Mouse (Mus musculus) layer of hippocampus, adult 11-12 months (tissue): ENCODE measurements at regions not wholly inside any gene's neighbourhood (a gene's known extent, or its start where the extent isn't known, plus 50 kb on each side); places are given as distances from the start of the nearest gene placed in this dataset.

Experiments
- DNase-seq: peaks from one replicate; pipeline ENCODE4 v3.0.0; 2022; ENCODE audit warnings: low spot score

DNA sequence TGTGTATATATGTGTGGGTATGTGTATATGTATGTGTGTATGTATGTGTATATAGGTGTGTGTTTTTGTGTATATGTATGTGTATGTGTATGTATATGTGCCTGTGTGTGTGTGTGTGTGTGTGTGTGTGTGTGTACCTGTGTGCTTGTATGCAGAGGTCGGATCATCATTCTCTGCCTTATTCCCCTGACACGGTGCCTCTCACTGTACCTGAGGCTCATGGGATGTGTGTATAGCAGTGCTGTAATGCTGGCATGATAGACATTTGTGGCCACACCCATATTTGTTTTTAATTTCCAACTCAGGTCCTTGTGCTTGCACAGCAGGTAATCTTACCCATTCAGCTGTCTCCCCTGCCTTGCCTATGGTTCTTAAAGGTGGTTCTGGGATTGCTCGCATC is 402.1 kb upstream of the Tmpo start:
- DNase-seq: no peak

- DNase-seq: no peak
Measured at GRCm38 (mm10) chr10:91580959-91581358, 399.8 kb upstream of the Tmpo start.

DNA sequence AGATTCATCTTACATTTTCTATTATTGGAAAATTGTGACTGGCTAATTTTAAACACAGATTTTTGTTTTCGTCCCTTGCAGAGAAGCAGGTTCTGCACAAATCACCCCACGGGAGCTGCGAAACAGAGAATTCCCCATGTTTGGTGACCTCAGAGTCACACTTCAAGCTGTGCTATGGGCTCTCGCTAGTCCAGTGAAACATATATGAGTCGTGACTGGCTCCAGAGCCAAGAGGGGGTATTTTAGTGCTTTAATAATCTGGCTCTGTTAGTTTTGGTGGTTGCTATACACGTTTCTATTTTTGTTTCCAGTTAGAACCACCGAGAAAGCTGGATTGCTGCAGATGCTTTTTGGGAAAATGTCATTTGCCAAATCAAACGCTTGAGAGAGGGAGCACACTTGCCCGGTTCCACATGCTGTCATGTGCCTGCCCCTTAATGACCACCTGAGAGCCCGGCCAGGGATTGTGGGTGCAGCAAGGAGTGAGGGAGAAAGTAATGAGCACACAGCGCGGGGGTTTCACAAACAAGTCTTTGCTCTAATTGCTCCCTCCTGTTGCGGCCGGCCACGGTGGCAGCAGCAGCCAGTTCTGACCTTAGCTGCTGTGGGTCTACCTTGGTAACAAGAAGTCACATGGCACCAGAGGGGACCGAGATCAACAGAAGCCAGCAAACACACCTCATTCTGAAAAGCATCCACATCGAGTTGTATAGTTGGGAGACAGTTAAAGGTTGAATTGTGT is 394.4 kb upstream of the Tmpo start:
- no peak for DNase-seq

DNA sequence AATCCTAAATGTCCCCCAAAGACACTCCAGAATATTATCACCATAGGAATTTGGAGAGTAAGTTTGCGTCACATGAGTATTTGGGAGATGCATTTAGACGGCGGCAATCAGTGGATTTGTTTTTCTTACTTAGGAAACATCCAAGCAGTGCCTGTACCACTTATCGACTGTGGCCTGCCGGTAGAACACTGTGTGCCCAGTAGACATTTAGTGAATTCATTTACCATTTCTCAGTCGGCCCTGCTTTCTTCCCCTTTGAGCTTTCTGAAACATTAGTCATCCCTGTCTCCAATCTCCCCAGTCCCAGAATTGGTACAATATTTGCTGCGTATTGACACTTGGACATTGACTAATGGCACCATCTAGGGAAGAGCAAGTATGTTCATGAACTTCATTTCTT is 391.7 kb upstream of the Tmpo start:
- DNase-seq: no peak

DNA sequence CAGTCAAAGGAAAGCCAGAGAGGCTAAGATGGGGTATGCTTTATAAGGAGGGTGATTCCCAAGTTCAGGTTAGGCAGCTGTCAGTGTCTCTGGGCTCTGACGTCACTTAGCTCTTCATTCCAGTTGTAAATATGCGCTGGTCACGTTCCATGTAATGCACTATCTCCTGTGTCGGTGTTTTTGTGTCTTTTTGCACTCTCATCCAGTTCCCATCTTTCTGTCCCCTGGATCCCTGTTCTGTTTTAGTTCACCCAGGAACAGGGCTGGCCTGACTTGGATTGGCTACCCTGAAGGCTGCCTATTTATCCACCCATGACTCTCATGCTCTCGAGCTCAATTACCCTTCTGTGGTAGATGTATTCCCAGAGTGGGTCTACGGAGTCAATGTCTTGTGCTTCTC is 387.9 kb upstream of the Tmpo start:
- no peak for DNase-seq

- DNase-seq: no peak
Measured at GRCm38 (mm10) chr10:91566116-91566774, 385.1 kb upstream of the Tmpo start.

DNA sequence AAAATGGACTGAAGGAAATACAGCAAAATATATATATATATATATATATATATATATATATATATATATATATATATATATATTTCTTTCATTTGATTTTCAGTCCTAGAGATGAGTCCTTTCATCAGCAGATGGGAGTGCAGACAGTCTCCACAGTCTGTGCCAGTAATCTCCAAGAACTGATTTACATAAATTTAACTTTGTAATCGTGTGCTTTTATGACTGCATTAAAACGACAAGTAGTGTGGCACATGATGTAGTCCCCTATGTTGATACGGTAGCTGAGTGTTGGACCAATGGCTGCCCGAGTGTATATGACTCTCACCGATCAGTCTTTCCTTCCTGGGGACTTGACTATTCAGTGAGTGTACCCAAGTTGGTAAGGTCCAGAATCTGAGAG is 378.2 kb upstream of the Tmpo start:
- no peak for DNase-seq

- no peak for DNase-seq
Measured at GRCm38 (mm10) chr10:91548071-91548470, 367.0 kb upstream of the Tmpo start.

GRCm38 (mm10) chr10:91546140-91546539 is 365.0 kb upstream of the Tmpo start:
- peak; percentile 47 for DNase-seq

DNA sequence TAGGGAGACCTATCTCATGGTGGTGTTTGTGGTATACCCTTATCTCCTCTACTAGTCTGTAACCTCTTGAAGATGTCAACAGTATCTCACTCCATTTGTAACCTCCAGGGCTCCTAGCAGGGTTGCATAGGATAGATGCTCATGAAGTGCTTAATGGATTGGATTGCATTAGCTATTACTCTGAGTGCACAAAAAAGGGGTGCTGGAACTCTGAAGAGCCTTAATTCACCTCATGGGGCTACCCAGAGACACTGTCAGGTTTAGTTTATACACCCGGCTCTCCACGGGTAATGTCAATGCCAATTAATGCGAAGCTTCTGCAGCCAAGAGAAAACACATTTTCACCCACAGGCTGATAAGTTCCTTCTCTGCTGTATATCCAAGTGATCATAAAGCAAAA is 364.3 kb upstream of the Tmpo start:
- no peak for DNase-seq

GRCm38 (mm10) chr10:91543167-91543918 is 362.2 kb upstream of the Tmpo start:
- DNase-seq: no peak

DNA sequence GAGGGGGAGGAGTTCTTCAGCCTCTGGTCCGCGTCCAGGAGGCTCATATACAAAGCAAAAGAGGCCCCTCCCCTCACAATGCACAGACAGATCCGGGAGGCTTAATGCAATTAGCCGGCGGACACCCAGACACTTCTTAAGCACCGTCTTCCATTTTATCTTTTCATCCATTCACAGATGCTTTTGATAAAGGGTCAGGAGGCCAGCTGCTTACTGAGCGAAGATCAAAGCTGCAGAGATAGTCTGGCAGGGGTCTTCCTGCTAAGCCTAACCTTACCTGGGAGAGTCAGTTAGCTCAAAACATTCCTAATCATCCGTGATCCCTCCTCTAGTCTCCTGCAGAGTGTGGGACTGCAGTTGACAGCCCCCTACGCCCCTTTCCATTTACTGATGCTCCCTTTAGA is 361.1 kb upstream of the Tmpo start:
- no peak for DNase-seq

GRCm38 (mm10) chr10:91537241-91537640 is 356.1 kb upstream of the Tmpo start:
- DNase-seq: no peak

DNA sequence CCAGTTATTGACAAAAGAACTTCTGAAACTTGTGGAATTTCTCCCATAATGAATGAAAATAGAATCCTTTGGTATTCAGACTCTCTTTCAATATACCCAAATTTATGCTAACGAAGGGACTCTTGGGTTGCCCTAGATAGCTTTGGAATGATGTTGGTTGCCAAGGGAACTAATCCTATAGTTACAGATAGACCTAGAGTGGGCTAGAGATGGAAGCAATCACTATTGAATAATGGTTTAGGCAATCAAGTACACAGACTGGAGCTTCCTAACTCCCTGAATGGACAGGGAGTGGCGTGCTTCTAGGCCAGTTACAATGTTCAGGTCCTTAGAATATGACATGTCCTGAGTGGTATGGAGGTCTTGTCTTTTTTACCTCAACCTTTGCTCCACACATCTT is 354.3 kb upstream of the Tmpo start:
- DNase-seq: no peak

DNA sequence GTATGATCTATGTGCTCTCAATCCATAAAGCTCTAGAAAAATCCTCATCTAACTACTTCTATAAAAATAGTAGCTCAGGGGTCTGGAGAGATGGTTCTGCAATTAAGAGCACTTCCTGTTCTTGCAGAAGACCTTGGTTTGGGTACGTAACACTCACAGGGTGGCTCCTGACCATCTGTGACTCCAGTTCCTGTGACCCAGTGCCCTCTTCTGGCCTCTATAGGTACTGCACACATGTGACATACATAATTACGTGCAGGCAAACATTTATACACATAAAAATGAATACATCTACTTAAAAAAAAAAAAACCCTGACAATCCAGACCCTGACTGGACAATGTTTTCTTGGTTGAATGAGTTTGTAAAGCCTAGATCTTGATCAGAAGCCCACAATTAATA is 347.2 kb upstream of the Tmpo start:
- DNase-seq: no peak

DNA sequence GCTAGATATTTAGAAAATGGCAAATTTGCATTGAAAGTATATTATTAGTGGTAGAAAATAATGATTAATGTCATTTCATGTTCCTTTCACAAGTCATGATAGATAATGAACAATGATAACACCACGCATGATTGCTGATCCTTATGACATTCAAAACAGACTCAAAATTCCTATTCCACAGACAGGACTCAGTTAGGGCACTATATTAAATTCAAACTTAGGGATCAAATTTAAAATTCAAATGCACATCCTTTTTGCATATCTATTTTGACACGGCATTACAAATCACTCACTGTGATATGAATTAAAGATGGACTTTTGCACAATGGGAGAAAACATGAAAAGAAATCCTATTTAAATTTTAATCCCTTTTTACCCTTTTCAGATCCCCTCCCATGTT is 340.1 kb upstream of the Tmpo start:
- no peak for DNase-seq

GRCm38 (mm10) chr10:91515021-91515371 is 333.9 kb upstream of the Tmpo start:
- DNase-seq: no peak

- no peak for DNase-seq
Measured at GRCm38 (mm10) chr10:91514163-91515020, 333.3 kb upstream of the Tmpo start.

GRCm38 (mm10) chr10:91507038-91507437 is 325.9 kb upstream of the Tmpo start:
- no peak for DNase-seq

DNA sequence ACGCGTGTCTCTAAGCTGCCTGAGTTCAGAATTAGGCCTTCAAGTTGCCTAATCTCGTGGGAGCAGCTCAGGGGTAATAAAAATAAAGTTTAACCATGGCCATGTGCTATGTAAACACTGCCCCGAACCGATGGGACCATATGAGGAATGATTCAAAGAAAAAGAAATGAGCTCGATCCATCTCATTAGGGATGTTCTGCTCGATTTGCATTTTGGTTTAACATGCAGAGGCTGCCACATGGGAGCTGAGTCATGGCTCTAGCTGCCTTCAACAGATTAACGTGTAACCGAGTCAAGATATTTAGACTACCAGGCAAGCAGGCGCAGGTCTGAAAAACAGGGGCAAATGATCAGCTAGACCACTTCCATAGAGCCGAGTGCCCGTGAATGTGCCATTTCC is 323.8 kb upstream of the Tmpo start:
- peak; percentile 12 for DNase-seq

DNA sequence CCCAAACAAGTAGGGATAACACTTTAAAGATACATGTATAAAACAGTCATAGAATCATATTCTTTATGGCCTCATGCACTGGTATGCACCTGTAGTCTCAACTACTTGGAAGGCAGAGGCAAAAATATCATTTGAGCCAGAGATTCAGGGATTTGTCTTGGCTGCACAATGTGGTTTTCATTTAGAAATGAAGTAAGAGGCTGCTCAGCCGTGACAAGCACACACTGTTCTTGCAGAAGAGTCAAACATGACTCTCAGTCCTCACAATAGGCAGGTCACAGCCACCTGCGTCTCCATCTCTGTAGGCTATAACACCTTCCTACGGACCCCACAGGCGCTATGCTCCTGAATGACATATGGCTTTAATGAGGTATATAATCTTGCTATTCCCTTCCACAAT is 317.4 kb upstream of the Tmpo start:
- no peak for DNase-seq

DNA sequence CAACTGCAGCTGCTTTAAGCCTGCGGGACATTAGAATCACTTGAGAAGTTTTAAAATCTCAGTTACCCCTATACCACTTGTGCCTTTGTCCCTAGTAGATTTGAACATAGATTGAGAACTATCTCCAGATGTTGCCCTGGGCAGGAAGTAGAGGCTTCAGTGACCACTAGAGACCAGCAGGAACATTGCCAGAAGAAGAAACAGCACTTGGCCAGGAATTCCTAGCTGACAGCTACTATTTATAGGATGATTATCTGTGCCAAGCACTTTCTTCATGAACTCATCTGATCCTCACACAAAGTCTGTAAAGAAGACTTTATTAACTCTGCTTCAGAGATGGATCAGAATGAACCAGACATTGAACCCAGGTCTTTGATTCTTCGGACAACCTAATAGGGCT is 283.6 kb upstream of the Tmpo start:
- no peak for DNase-seq
